Mouse (Mus musculus) liver, embryonic 16.5 days (tissue): ENCODE measurements around the gene Ino80b. TPM values are rescaled to one million over a fixed set of nuclear protein-coding genes. Genes with fewer than 3 reads are reported as not detected.

Experiments
- ATAC-seq: fragments of 200-750 bp; cut with Nextera tagmentation; 2 replicates; pipeline ENCODE4 v1.8.0; 2017; ENCODE audit warnings: low read depth, mild to moderate bottlenecking, moderate number of reproducible peaks, moderate library complexity
- H3K27ac ChIP-seq: fragments of 300-500 bp; sonication (generic); 2 replicates; pipeline ENCODE4 v1.5.1; 2014; ENCODE audit warnings: mild to moderate bottlenecking, low read length
- H3K27me3 ChIP-seq: fragments of 300-500 bp; sonication (generic); 2 replicates; pipeline ENCODE4 v1.6.1; 2014; ENCODE audit warnings: low read depth, low read length, mixed read lengths; ENCODE audit not compliant: control insufficient read depth, insufficient read depth
- H3K36me3 ChIP-seq: fragments of 300-500 bp; sonication (generic); 2 replicates; pipeline ENCODE4 v1.6.1; 2014; ENCODE audit warnings: mild to moderate bottlenecking; ENCODE audit not compliant: control insufficient read depth, insufficient read depth
- H3K4me1 ChIP-seq: fragments of 300-500 bp; sonication (generic); 2 replicates; pipeline ENCODE4 v1.6.1; 2014; ENCODE audit warnings: low read depth, low read length, mixed read lengths; ENCODE audit not compliant: control insufficient read depth
- H3K4me2 ChIP-seq: fragments of 300-500 bp; sonication (generic); 2 replicates; pipeline ENCODE4 v1.6.1; 2014; ENCODE audit warnings: low read depth, low read length, mixed read lengths
- H3K4me3 ChIP-seq: fragments of 300-500 bp; sonication (generic); 2 replicates; pipeline ENCODE4 v1.5.1; 2014; ENCODE audit warnings: low read depth, mild to moderate bottlenecking, low read length
- H3K9ac ChIP-seq: fragments of 300-500 bp; sonication (generic); 2 replicates; pipeline ENCODE4 v1.6.1; 2014; ENCODE audit warnings: low read depth, low read length
- H3K9me3 ChIP-seq: fragments of 300-500 bp; sonication (generic); replicated peaks from 2 replicates; pipeline ENCODE4 v1.6.1; 2016; ENCODE audit warnings: low read length; ENCODE audit not compliant: control insufficient read depth
- WGBS: fragments of 180-500 bp; shearing (Covaris S2); extraction: QIAGEN DNeasy Blood & Tissue Kit; methylation state at CpG from one replicate; pipeline ENCODE4 v1.1.7; 2014; ENCODE audit not compliant: insufficient replicate concordance; 5-methylcytosine and 5-hydroxymethylcytosine counted together
- polyA plus RNA-seq: library from polyadenylated mRNA; unstranded; fragments of >200 nt; fragmentation: Nextera tagmentation; extraction: Ambion mirVana; gene quantifications from 2 replicates; pipeline ENCODE4 v1.2.1, GENCODE M21; 2015

The Ino80b gene
- polyA plus RNA-seq, 1 experiment from 2014 or later = 5.2 TPM

DNA sequence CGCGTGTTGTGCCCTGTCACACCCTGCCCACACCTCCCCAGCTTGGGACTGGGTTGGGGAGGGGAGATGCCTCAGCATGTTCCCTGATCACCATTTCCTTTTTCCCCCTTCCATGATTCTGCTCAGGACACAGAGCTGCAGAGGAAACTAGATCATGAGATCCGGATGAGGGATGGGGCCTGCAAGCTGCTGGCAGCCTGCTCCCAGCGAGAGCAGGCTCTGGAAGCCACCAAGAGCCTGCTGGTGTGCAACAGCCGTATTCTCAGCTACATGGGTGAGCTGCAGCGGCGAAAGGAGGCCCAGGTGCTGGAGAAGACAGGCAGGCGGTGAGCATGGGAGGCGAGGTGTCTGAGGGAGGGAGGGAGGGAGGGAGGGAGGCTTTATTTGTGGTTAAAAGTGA, 20.6 kb upstream of the Ino80b start:
- ATAC-seq = no peak
- Histone ChIP-seq H3K9me3 (no peaks in the 10 kb centered on the region), H3K4me2 (no peak overlapping the region), H3K4me1 (no peaks in the 10 kb centered on the region), H3K36me3 (no peaks in the 10 kb centered on the region), H3K27ac (no peak overlapping the region), H3K9ac (no peak overlapping the region), H3K27me3 (peaks cover 13% of the 10 kb centered on the region), H3K4me3 (no peak overlapping the region)
- 49% methylated on average over 9 of the region's 9 CpGs for WGBS

DNA sequence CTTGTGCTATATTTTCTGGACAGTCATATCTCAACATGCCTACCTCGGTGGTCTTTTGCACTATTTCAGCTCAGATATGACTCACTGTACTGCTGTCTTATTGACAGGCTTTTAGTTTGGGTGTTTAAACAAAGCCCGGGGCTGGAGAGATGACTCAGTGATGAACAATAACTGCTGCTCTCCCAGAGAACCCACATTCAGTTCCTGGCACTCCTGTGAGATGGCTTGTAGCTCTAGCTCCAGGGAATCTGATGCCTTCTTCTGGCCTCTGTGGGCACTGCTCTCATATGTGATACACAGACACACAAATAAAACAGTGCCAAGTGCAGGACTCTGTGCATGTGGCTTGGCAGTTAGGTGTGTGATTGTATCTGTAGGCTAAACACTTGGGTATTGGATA, 20.0 kb upstream of the Ino80b start:
- no peak for ATAC-seq
- Histone ChIP-seq H3K4me2 (no peak overlapping the region), H3K9ac (no peak overlapping the region), H3K4me1 (no peaks in the 10 kb centered on the region), H3K9me3 (no peaks in the 10 kb centered on the region), H3K27ac (no peak overlapping the region), H3K4me3 (no peak overlapping the region), H3K27me3 (peaks cover 13% of the 10 kb centered on the region), H3K36me3 (no peaks in the 10 kb centered on the region)
- WGBS = 48% methylated on average over 2 of the region's 2 CpGs

DNA sequence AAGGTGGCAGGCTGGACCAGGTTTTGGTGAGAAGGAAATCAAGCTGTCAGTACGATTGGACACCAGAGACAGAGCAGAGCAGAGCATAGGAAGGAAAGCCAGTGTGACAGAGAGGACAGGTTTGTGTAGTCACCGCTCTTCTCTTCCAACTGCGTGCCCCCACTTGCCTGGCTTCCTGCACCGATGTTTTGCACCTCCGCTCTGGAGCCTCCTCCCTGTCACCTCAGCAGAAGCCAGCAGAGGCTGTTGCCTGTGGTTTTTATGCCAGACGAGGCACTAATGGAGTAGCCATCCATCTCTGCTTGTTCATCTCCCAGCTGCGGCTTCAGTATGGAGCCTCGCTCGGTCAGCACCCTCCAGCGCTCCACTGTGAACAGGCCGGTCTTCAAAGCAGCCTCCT, 17.7 kb upstream of the Ino80b start:
- ATAC-seq = no peak
- Histone ChIP-seq H3K9me3 (no peaks in the 10 kb centered on the region), H3K27me3 (peaks cover 14% of the 10 kb centered on the region), H3K36me3 (no peaks in the 10 kb centered on the region), H3K4me1 (peaks cover 6% of the 10 kb centered on the region), H3K9ac (no peak overlapping the region), H3K4me3 (no peak overlapping the region), H3K4me2 (no peak overlapping the region), H3K27ac (no peak overlapping the region)
- WGBS = 54% methylated on average over 11 of the region's 11 CpGs

DNA sequence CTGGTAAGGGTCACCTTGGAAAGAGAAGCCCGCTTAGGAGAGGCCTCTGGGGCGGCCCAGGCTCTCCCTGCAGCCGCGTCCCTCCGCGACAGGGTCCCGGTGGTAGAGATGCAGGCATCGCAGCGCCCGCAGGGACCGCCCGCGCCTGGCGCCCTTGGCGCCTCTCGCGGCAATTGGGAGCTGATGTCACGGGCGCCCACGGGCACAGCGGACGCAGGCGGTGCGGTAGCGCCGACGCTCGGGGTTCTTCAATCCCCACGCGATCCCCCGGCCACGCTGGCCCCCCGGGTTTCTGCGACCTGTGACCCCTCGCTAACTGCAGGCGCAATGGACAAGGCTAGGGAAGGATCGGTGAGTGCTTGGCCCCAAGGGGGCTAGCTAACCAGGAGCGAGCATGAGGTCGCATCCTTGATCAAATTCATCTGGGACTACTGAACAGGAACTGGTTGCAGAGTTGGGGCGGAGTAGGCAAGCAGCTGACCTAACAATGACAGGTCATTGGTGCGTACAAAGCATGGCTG, 17.0 kb upstream of the Ino80b start:
- Histone ChIP-seq H3K9ac (no peak overlapping the region), H3K4me3 (no peak overlapping the region), H3K9me3 (no peaks in the 10 kb centered on the region), H3K4me2 (peak overlapping the region; percentile 35), H3K4me1 (peaks cover 11% of the 10 kb centered on the region), H3K36me3 (no peaks in the 10 kb centered on the region), H3K27me3 (peaks cover 20% of the 10 kb centered on the region), H3K27ac (no peak overlapping the region)
- 12% methylated on average over 41 of the region's 41 CpGs for WGBS
- no peak for ATAC-seq

DNA sequence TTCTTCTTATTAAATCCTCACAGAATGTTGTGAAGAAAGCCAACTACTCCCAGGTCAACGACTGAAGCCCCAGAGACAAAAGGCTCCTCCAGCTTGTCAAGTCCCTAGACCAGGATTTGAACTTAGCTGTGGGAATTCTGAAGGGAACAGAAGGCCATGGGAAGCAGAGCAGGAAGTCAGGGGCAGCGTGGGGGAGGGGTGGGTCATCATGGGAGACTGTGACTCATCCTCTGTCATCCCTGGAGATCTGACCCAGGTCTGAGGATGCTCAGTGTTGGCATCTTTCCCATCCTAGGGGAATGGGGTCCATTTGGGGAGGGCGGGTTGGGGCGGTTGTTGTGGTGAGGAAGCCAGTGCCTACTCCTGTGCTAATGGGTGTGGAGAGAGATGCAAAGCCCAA, 16.4 kb upstream of the Ino80b start:
- ATAC-seq = no peak
- H3K27me3 ChIP-seq = peaks cover 26% of the 10 kb centered on the region
- H3K36me3 ChIP-seq = no peaks in the 10 kb centered on the region
- H3K27ac ChIP-seq = no peak overlapping the region
- peaks cover 11% of the 10 kb centered on the region for H3K4me1 ChIP-seq
- WGBS = 42% methylated on average over 4 of the region's 4 CpGs
- H3K9ac ChIP-seq = no peak overlapping the region
- H3K9me3 ChIP-seq = no peaks in the 10 kb centered on the region
- no peak overlapping the region for H3K4me2 ChIP-seq
- H3K4me3 ChIP-seq = no peak overlapping the region

DNA sequence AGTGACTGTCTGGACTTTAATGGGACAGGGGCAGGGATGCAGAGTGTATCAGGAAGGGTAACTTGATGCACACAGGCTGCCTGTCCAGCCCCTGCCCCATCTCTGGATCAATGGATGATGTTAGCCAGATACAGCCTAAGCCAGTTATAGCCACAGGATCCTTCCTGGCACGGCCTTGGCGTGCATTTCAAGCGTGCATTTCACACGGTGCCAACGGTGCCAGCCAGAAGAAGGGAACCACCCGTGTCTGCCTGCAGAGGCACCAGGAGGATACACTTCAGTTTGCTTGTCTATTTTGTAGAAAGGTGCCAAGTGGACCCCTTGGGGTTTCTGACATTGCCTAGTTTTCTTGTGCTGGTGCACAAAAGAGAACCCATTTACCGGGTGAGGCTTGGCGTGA, 14.8 kb upstream of the Ino80b start:
- Histone ChIP-seq H3K9me3 (no peaks in the 10 kb centered on the region), H3K4me3 (no peak overlapping the region), H3K36me3 (no peaks in the 10 kb centered on the region), H3K9ac (no peak overlapping the region), H3K27me3 (peaks cover 42% of the 10 kb centered on the region), H3K4me1 (peaks cover 15% of the 10 kb centered on the region), H3K4me2 (no peak overlapping the region), H3K27ac (no peak overlapping the region)
- 83% methylated on average over 8 of the region's 8 CpGs for WGBS
- no peak for ATAC-seq

DNA sequence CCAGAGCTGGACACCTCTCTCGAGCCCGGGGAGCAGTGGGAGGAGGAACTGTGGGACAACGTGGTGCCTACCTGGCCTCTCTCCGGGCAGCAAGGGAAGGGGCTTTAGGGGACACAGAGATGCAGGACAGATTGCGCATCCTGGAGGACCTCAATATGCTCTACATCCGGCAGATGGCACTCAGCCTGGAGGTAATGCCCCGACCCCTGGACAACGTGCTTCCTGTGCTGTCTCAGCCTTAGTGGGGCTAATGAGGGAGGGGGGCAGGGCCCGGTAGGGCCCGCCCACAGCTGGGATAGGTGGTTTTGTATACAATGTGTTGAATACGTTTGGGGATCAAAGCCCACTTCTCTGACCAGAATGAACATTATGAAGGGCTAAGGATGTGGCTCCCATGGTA, 12.8 kb upstream of the Ino80b start:
- 0 out of 2 replicates have a peak, but pooled peaks have one; percentile 8 for ATAC-seq
- H3K9ac ChIP-seq = peak overlapping the region; percentile 63; the same call in 1 of the 2 replicates
- no peaks in the 10 kb centered on the region for H3K9me3 ChIP-seq
- H3K4me1 ChIP-seq = peaks cover 24% of the 10 kb centered on the region
- peaks cover 42% of the 10 kb centered on the region for H3K27me3 ChIP-seq
- H3K27ac ChIP-seq = peak overlapping the region; percentile 82
- WGBS = 3% methylated on average over 11 of the region's 11 CpGs
- H3K36me3 ChIP-seq = no peaks in the 10 kb centered on the region
- H3K4me3 ChIP-seq = peak overlapping the region; percentile 58
- H3K4me2 ChIP-seq = peak overlapping the region; percentile 47

DNA sequence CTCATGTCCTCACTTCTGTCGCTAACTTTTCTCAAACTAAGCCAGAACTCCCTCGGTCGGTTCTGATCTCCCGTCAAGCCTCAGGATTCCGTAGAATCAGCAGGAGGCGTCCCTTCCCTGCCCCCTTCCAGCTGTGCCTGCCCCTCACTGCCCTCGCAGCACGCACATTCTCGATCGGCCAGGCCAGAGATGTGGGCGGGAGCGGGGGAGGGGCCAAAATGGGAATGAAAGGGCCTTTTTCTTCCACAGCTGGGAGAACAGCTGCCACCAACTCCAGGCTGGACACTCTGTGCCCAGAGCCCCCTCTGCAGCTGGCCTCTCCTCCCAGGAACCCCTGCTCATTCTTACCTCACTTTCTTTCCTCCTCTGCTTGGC, 12.3 kb upstream of the Ino80b start:
- Histone ChIP-seq H3K36me3 (no peaks in the 10 kb centered on the region), H3K4me3 (peak overlapping the region; percentile 58), H3K27me3 (peaks cover 38% of the 10 kb centered on the region), H3K9me3 (no peaks in the 10 kb centered on the region), H3K9ac (peak overlapping the region; percentile 63), H3K4me2 (peak overlapping the region; percentile 47), H3K4me1 (peaks cover 25% of the 10 kb centered on the region), H3K27ac (peak overlapping the region; percentile 82)
- peak; percentile 79 for ATAC-seq
- WGBS = under 1% methylated on average over 12 of the region's 12 CpGs

DNA sequence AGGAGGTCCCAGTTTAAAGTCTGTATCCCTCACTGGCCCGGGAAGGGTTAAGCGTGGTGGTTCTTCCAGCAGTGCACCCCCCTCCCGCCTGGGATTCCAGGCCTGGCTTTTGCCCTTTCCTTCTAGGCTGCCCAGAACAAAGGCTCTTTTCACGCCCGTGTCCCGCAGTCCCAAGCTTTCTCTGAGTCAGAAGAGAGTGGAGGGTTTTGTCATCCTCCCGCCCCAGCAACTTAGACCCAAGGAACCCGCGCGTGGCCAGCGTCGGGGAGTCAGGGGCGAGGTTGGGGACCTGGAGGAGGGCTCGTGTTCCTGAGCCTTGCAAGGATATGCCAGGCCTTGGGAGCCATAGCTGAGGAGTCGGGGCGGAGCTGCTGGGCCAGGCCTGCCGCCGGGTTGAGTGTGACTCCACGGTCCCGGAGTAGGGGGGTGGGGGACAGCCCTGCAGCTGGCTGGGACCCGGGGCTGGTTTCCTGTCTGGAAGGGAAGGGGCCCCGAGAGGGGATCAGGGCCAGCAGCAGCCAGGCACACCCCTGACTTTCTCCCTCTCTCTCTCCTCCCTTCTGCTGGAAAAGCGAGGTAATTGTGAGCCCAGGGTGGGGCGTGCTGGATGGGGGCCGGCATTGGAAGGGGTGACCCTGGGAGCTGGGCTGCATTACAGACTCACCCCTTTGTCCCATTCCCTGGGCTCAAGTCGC, 11.8 kb upstream of the Ino80b start:
- WGBS = 2% methylated on average over 26 of the region's 26 CpGs
- ATAC-seq = peak; percentile 48
- H3K4me1 ChIP-seq = peaks cover 25% of the 10 kb centered on the region

More for the DNA sequence above, 11.8 kb upstream of the Ino80b start:
- peaks cover 33% of the 10 kb centered on the region for H3K27me3 ChIP-seq
- H3K9ac ChIP-seq = peak overlapping the region; percentile 63
- H3K9me3 ChIP-seq = no peaks in the 10 kb centered on the region
- no peaks in the 10 kb centered on the region for H3K36me3 ChIP-seq
- peak overlapping the region; percentile 58 for H3K4me3 ChIP-seq
- peak overlapping the region; percentile 82 for H3K27ac ChIP-seq
- peak overlapping the region; percentile 47 for H3K4me2 ChIP-seq
